Mouse (Mus musculus): ENCODE data around the gene Arl4a. TPM values are rescaled to one million over a fixed set of nuclear protein-coding genes. Genes with fewer than 3 reads are reported as not detected.

Arl4a gene
- total RNA-seq (2023; ENCODE audit: inconsistent age): 47.9 to 54.8 TPM (median 51.2 TPM) in 4 replicates

GRCm38 (mm10) chr12:40037876-40038463 lies at the start of gene Arl4a:
Gene Arl4a (minus strand): TSS chr12:40038025.

Other genes with a start within 250 kb of the Arl4a start
- gene Scin, start 96.2 kb upstream of the Arl4a start, total RNA-seq (2023; ENCODE audit: inconsistent age): 0.18 to 0.48 TPM (median 0.18 TPM) in 3 of 4 replicates, not detected in the other
- 0.77 to 1.6 TPM (median 1.3 TPM) in 4 replicates for gene Lsmem1, start 161.5 kb upstream of the Arl4a start, total RNA-seq (2023; ENCODE audit: inconsistent age)
- gene Ifrd1, start 210.5 kb upstream of the Arl4a start, total RNA-seq (2023; ENCODE audit: inconsistent age): 418 to 507 TPM (median 457 TPM) in 4 replicates

All from B cell, adult (primary cell).